Mouse (Mus musculus) liver, embryonic 15.5 days (tissue): ENCODE data around the gene Rgs8. TPM values are rescaled to one million over a fixed set of nuclear protein-coding genes. Genes with fewer than 3 reads are reported as not detected.

Source experiments
- ATAC-seq: fragments of 200-750 bp; cut with Nextera tagmentation; 2 replicates; pipeline ENCODE4 v1.8.0; 2017; ENCODE audit warnings: moderate number of reproducible peaks, mild to moderate bottlenecking, moderate library complexity; ENCODE audit not compliant: insufficient read depth
- H3K27ac ChIP-seq: fragments of 300-500 bp; sonication (generic); replicated peaks from 2 replicates; pipeline ENCODE4 v1.5.1; 2015; ENCODE audit warnings: mild to moderate bottlenecking, inconsistent platforms
- H3K27me3 ChIP-seq: fragments of 300-500 bp; sonication (generic); 2 replicates; pipeline ENCODE4 v1.6.1; 2015; ENCODE audit warnings: mild to moderate bottlenecking, inconsistent platforms
- H3K36me3 ChIP-seq: fragments of 300-500 bp; sonication (generic); replicated peaks from 2 replicates; pipeline ENCODE4 v1.6.1; 2015; ENCODE audit warnings: moderate library complexity, mild to moderate bottlenecking, inconsistent platforms
- H3K4me1 ChIP-seq: fragments of 300-500 bp; sonication (generic); replicated peaks from 2 replicates; pipeline ENCODE4 v1.6.1; 2015; ENCODE audit warnings: inconsistent platforms
- H3K4me2 ChIP-seq: fragments of 300-500 bp; sonication (generic); 2 replicates; pipeline ENCODE4 v1.6.1; 2015; ENCODE audit warnings: moderate library complexity, mild to moderate bottlenecking, inconsistent platforms
- H3K4me3 ChIP-seq: fragments of 300-500 bp; sonication (generic); replicated peaks from 2 replicates; pipeline ENCODE4 v1.5.1; 2015; ENCODE audit warnings: mild to moderate bottlenecking, inconsistent platforms
- H3K9ac ChIP-seq: fragments of 300-500 bp; sonication (generic); 2 replicates; pipeline ENCODE4 v1.6.1; 2015; ENCODE audit warnings: moderate library complexity, mild to moderate bottlenecking, inconsistent platforms
- H3K9me3 ChIP-seq: fragments of 300-500 bp; sonication (generic); replicated peaks from 2 replicates; pipeline ENCODE4 v1.6.1; 2016; ENCODE audit warnings: inconsistent platforms
- WGBS: fragments of 180-500 bp; shearing (Covaris S2); methylation state at CpG from one replicate; pipeline ENCODE4 v1.1.7; 2015; ENCODE audit warnings: mixed read lengths; ENCODE audit not compliant: insufficient replicate concordance; 5-methylcytosine and 5-hydroxymethylcytosine counted together
- polyA plus RNA-seq: library from polyadenylated mRNA; unstranded; fragments of >200 nt; fragmentation: Nextera tagmentation; extraction: Ambion mirVana; gene quantifications from 2 replicates; pipeline ENCODE4 v1.2.1, GENCODE M21; 2015

Gene Rgs8
- polyA plus RNA-seq, 1 experiment from 2014 or later: 0.14 TPM

GRCm38 (mm10) chr1:153730671-153731070, 77.8 kb downstream of the Rgs8 start:
- H3K4me2 ChIP-seq: no peak overlapping the region
- H3K4me3 ChIP-seq: no peak overlapping the region
- 37% methylated on average over 3 of the region's 3 CpGs for WGBS
- H3K36me3 ChIP-seq: no peaks in the 10 kb centered on the region
- H3K27me3 ChIP-seq: no peaks in the 10 kb centered on the region
- no peak for ATAC-seq
- no peak overlapping the region for H3K27ac ChIP-seq
- H3K4me1 ChIP-seq: no peaks in the 10 kb centered on the region
- H3K9me3 ChIP-seq: no peaks in the 10 kb centered on the region
- no peak overlapping the region for H3K9ac ChIP-seq

- no peak for ATAC-seq
- H3K4me3 ChIP-seq: no peak overlapping the region
- peaks cover 6% of the 10 kb centered on the region for H3K27me3 ChIP-seq
- H3K9ac ChIP-seq: no peak overlapping the region
- H3K36me3 ChIP-seq: no peaks in the 10 kb centered on the region
- H3K27ac ChIP-seq: no peak overlapping the region
- no peak overlapping the region for H3K4me2 ChIP-seq
- H3K4me1 ChIP-seq: no peaks in the 10 kb centered on the region
- no peaks in the 10 kb centered on the region for H3K9me3 ChIP-seq
- WGBS: 57% methylated on average over 9 of the region's 9 CpGs
These were observed 80.4 kb downstream of the Rgs8 start for GRCm38 (mm10) chr1:153733181-153733580.

DNA sequence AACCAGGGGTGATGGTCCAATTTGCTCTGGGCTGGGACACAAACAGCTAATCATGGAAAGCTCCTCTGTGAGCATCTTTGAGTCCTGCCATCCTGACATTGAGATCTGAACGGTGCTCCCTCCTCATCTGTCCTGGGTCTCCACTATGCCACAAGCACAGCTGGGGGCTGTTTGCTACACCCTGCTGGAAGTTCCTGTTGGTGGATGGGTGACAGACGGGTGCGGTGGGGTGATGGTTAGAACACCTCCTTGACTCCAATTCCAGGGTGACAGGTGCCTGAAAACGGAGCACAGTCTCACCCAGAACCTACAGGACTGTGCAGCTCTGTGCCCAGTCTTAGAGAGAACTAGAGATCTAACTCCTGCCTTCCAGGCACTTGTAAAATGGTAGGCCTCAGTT, 82.0 kb downstream of the Rgs8 start:
- Histone ChIP-seq H3K4me2 (no peak overlapping the region), H3K9me3 (no peaks in the 10 kb centered on the region), H3K27ac (no peak overlapping the region), H3K36me3 (no peaks in the 10 kb centered on the region), H3K27me3 (peaks cover 23% of the 10 kb centered on the region), H3K4me1 (no peaks in the 10 kb centered on the region), H3K9ac (no peak overlapping the region), H3K4me3 (no peak overlapping the region)
- 52% methylated on average over 4 of the region's 4 CpGs for WGBS
- ATAC-seq: no peak

DNA sequence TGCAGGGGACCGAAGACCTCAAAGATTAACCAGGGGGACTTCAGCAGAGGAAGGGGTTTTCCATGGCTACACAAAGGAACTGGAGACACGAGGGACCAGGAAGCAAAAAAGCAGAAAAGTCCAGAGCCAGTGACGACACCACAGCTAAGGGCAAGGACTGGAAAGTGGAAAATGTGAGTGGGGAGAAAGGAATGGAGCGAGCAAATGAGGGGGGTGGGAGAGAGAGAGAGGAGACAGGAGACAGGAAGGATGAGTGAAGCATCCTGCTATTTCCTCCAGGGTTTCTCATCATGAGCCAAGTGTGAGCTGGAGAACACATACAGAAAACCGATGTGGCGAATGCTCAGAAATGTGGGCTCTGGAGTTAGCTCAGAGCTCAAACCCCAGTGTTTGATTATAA, 83.3 kb downstream of the Rgs8 start:
- H3K27me3 ChIP-seq: peaks cover 35% of the 10 kb centered on the region
- 0 out of 2 replicates have a peak, but pooled peaks cover 4% of the 10 kb centered on the region for H3K4me1 ChIP-seq
- H3K27ac ChIP-seq: no peak overlapping the region
- ATAC-seq: no peak
- H3K4me3 ChIP-seq: no peak overlapping the region
- H3K9ac ChIP-seq: no peak overlapping the region
- 40% methylated on average over 6 of the region's 6 CpGs for WGBS
- H3K4me2 ChIP-seq: no peak overlapping the region
- H3K36me3 ChIP-seq: no peaks in the 10 kb centered on the region
- H3K9me3 ChIP-seq: no peaks in the 10 kb centered on the region

GRCm38 (mm10) chr1:153737101-153738085, 84.6 kb downstream of the Rgs8 start:
- H3K9me3 ChIP-seq: no peaks in the 10 kb centered on the region
- no peak for ATAC-seq
- H3K4me2 ChIP-seq: no peak overlapping the region
- H3K27me3 ChIP-seq: peaks cover 46% of the 10 kb centered on the region
- 0 out of 2 replicates have a peak, but pooled peaks cover 4% of the 10 kb centered on the region for H3K4me1 ChIP-seq
- no peak overlapping the region for H3K9ac ChIP-seq
- H3K4me3 ChIP-seq: no peak overlapping the region
- no peak overlapping the region for H3K27ac ChIP-seq
- WGBS: 46% methylated on average over 9 of the region's 9 CpGs
- no peaks in the 10 kb centered on the region for H3K36me3 ChIP-seq

- Histone ChIP-seq H3K36me3 (no peaks in the 10 kb centered on the region), H3K4me2 (peak overlapping the region; percentile 54), H3K9ac (no peak overlapping the region), H3K9me3 (no peaks in the 10 kb centered on the region), H3K4me3 (no peak overlapping the region), H3K27ac (no peak overlapping the region), H3K4me1 (0 out of 2 replicates have a peak, but pooled peaks cover 4% of the 10 kb centered on the region), H3K27me3 (peaks cover 52% of the 10 kb centered on the region)
- ATAC-seq: no peak
- 17% methylated on average over 13 of the region's 13 CpGs for WGBS
These were observed 86.7 kb downstream of the Rgs8 start for GRCm38 (mm10) chr1:153739437-153740015.

DNA sequence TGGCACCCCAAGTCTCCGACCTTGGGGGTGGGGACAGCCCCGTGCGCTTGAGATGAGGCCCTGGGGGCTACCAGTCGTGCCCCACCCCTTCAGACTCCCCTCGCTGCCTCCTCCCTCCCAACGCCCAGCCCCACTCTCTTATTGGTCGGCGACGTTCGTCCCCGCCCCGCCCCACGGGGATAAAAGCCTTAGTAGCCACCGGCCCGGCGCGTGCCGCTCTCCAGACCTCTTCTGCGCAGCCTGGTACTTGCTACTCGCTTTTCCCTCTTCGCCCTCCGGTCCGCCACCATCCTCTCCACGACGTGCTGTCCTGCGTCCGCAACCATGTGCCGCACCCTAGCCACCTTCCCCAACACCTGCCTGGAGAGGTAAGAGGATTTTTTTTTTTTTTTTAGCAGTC, 87.3 kb downstream of the Rgs8 start, which contains the start of gene Rgs16:
Gene Rgs16 (plus strand): TSS at position 205 of the 400 bp plus-strand sequence.
- Histone ChIP-seq H3K9ac (no peak within 1 kb of the TSS), H3K36me3 (no peaks in the 10 kb centered on the region), H3K4me2 (peak within 1 kb of the TSS; percentile 54), H3K27me3 (peaks cover 53% of the 10 kb centered on the region), H3K9me3 (no peaks in the 10 kb centered on the region), H3K4me1 (0 out of 2 replicates have a peak, but pooled peaks cover 4% of the 10 kb centered on the region), H3K4me3 (peak within 1 kb of the TSS; percentile 35), H3K27ac (no peak within 1 kb of the TSS)
- WGBS: 2% methylated on average over 28 of the region's 28 CpGs
- peak; percentile 54; the same call in 1 of the 2 replicates for ATAC-seq

DNA sequence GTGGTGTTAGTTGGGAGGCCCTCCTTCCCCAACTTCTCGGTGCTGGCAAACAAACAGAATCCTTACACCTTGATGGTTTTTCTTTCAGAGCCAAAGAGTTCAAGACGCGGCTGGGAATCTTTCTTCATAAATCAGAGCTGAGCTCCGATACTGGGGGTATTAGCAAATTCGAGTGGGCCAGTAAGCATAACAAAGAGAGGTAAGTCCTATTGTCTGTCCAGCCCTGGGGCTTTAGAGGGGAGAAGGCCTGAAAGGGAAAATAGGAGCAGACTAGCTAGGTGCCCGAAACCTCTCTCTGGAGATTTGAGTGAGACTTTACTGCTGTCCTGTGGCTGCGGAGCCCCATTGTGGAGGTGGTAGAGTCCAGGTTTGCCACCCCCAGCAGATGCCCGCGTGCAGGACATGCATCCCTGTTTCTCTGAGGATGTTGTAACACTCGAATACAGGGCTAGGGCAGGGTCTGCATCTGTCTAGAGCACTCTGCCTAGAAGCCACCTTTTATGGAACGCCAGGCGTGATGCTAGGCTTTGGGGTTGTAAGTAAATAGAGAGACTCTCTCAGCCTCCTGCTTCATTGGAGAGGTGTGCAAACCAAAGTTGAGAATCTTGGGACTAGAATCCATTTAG, 88.1 kb downstream of the Rgs8 start:
- no peak for ATAC-seq
- Histone ChIP-seq H3K9ac (no peak overlapping the region), H3K4me3 (peak overlapping the region; percentile 35), H3K9me3 (no peaks in the 10 kb centered on the region), H3K27ac (no peak overlapping the region), H3K27me3 (peaks cover 53% of the 10 kb centered on the region), H3K4me2 (peak overlapping the region; percentile 54), H3K4me1 (0 out of 2 replicates have a peak, but pooled peaks cover 4% of the 10 kb centered on the region), H3K36me3 (no peaks in the 10 kb centered on the region)
- 36% methylated on average over 12 of the region's 12 CpGs for WGBS

GRCm38 (mm10) chr1:153741551-153742316, 88.9 kb downstream of the Rgs8 start:
- no peak overlapping the region for H3K27ac ChIP-seq
- H3K4me1 ChIP-seq: 0 out of 2 replicates have a peak, but pooled peaks cover 4% of the 10 kb centered on the region
- no peak overlapping the region for H3K4me2 ChIP-seq
- peaks cover 53% of the 10 kb centered on the region for H3K27me3 ChIP-seq
- no peaks in the 10 kb centered on the region for H3K9me3 ChIP-seq
- no peak for ATAC-seq
- no peak overlapping the region for H3K9ac ChIP-seq
- 63% methylated on average over 18 of the region's 18 CpGs for WGBS
- no peak overlapping the region for H3K4me3 ChIP-seq
- H3K36me3 ChIP-seq: no peaks in the 10 kb centered on the region

DNA sequence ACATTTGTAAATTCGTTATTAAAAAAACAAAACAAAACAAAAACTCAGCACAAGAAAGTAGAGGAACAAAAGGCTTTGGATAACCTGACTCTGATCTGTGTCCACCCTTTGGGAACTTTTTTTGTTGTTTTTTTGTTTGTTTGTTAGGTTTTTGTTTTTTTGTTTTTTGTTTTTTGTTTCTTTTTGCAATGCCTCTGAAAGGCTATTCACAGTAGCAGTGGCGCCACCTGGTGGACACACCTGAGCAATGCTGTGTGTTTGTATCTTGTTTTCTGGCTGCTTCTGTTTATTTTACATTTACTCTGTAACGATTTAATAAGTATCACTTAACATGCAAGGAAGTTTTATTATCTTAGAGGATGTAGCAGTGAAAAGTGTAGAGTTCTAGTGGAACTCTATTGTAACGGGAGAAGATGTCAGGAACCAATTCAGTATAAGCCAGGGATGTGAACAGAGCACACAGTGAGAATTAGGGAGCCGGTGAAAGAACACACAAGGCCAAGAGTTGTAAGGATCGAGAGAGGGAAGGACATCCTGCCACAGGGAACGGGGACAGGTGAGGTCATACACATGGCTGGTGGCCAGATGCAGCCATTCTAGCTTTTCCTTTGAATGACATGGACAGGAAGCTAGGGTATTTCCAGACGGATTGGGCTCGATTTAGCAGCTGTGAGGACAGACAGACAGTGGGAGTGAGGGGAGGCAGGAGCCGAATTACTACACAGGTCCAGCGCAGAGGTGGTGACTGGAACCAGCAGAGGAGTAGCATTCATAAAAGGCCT, 89.7 kb downstream of the Rgs8 start:
- 33% methylated on average over 11 of the region's 11 CpGs for WGBS
- no peak overlapping the region for H3K27ac ChIP-seq
- ATAC-seq: no peak
- no peak overlapping the region for H3K4me2 ChIP-seq
- no peaks in the 10 kb centered on the region for H3K36me3 ChIP-seq
- peaks cover 53% of the 10 kb centered on the region for H3K27me3 ChIP-seq
- no peaks in the 10 kb centered on the region for H3K9me3 ChIP-seq
- H3K4me1 ChIP-seq: peaks cover 10% of the 10 kb centered on the region; the same call in 1 of the 2 replicates
- H3K9ac ChIP-seq: no peak overlapping the region
- H3K4me3 ChIP-seq: no peak overlapping the region
